Mouse (Mus musculus): ENCODE measurements at regions not wholly inside any gene's neighbourhood (a gene's known extent, or its start where the extent isn't known, plus 50 kb on each side); places are given as distances from the start of the nearest gene placed in this dataset.

DNA sequence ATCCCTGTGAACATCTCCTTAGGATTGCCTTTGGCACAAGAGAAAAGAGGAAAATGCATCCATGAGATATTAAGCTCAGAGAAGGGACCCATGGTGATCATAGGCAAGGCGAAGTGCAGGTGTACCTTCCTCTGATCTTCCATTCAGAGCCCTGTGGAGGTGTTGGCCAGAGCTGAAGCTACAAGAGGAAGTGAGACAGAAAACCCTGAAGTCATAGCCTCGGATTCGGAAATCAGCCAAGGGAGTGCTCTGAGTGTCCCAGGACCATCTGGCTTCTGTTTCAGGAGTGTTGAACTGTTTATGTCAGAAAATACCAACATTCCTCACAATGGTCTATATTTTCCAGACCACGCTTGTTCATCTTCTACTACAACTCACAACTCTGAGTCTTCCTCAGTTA lies 271.6 kb downstream of the Ccser2 start:
- 65% methylated on average over 4 of the region's 4 CpGs for WGBS
- Histone ChIP-seq H3K27me3 (replicated peaks) (no peaks in the 10 kb centered on the region), H3K36me3 (no peaks in the 10 kb centered on the region), H3K4me3 (replicated peaks) (no peak overlapping the region), H3K4me1 (no peaks in the 10 kb centered on the region), H3K4me2 (no peak overlapping the region), H3K27ac (no peak overlapping the region), H3K9me3 (no peaks in the 10 kb centered on the region), H3K9ac (no peak overlapping the region)
- ATAC-seq (ENCODE audit: insufficient read depth, low FRiP score, low read depth) = no peak

DNA sequence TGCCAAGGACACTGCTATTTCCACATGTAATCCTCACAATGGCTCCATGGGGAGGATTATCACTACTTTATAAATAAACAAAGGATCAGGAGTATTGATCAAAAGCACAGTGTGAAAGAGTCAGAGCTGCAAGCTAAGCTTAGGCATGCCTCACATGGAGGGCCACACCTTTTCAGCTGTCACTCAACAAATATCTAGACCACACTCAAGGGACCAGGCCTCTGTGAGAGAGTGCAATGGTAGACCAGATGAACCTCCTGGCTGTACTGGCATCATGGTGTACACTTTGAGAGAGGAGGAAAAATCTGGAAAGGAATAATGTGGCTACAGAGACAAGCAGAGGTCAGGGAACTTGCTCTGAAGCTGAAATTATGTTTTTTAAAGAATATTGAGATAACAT lies 276.6 kb downstream of the Ccser2 start:
- H3K4me1 ChIP-seq = no peaks in the 10 kb centered on the region
- H3K4me3 ChIP-seq (replicated peaks) = no peak overlapping the region
- H3K27ac ChIP-seq = no peak overlapping the region
- H3K36me3 ChIP-seq = no peaks in the 10 kb centered on the region
- H3K27me3 ChIP-seq (replicated peaks) = no peaks in the 10 kb centered on the region
- H3K9ac ChIP-seq = no peak overlapping the region
- no peak for ATAC-seq (ENCODE audit: insufficient read depth, low FRiP score, low read depth)
- no peaks in the 10 kb centered on the region for H3K9me3 ChIP-seq
- H3K4me2 ChIP-seq = no peak overlapping the region

DNA sequence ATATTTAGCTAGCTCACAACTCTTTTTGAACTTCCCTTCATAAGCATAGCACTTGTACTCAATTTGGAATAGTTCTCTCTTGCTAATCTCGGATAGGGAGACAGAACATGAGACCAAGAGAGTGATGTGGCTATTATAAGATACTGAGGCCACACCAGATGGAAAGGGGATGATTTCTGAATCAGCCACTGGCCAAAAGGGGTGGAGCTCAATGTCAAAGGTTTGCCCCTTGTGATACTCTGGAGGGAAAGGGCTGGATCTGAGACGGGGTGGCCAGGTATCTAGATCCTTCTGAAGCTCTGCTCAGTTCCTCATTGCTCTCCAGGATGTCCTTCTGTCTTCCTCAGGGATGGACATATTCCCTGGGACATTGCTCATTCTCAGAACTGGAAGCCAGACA lies 277.6 kb downstream of the Ccser2 start:
- H3K27me3 ChIP-seq (replicated peaks) = no peaks in the 10 kb centered on the region
- no peak overlapping the region for H3K27ac ChIP-seq
- WGBS = 74% methylated on average over 2 of the region's 2 CpGs
- peak; percentile 56; the same call in 1 of the 2 replicates for ATAC-seq (ENCODE audit: insufficient read depth, low FRiP score, low read depth)
- H3K4me2 ChIP-seq = no peak overlapping the region
- H3K4me3 ChIP-seq (replicated peaks) = no peak overlapping the region
- H3K4me1 ChIP-seq = no peaks in the 10 kb centered on the region
- no peak overlapping the region for H3K9ac ChIP-seq
- no peaks in the 10 kb centered on the region for H3K9me3 ChIP-seq
- H3K36me3 ChIP-seq = no peaks in the 10 kb centered on the region

DNA sequence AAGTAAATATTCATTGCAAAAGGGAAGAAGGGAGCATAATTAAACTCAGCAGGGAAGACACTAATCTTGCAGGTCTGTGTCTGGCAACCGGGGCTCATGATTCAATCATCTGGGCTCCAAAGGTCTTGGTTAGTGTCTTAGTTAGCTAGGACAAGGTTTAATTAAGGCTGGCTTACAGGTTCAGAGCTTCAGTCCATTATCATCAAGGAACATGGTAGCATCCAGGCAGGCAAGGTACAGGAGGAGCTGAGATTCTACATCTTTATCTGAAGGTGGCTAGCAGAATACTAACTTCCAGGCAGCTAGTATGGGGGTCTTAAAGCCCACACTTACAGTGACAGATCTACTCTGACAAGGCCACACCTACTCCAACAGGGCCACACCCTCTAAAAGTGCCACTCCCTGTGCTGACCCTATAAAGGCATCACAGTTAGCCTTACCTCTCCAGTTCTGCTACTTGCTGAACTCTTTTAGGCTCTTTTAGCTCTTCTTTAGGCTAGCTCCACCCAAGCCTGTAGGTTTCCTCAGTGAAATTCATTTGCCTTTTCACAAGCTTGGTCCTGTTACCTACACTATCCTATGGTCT lies 309.8 kb downstream of the Ccser2 start:
- Histone ChIP-seq H3K27me3 (replicated peaks) (no peaks in the 10 kb centered on the region), H3K27ac (no peak overlapping the region), H3K9me3 (no peaks in the 10 kb centered on the region), H3K36me3 (no peaks in the 10 kb centered on the region), H3K4me2 (no peak overlapping the region), H3K4me1 (no peaks in the 10 kb centered on the region), H3K4me3 (replicated peaks) (no peak overlapping the region), H3K9ac (no peak overlapping the region)
- 87% methylated on average over 1 of the region's 1 CpGs for WGBS
- ATAC-seq (ENCODE audit: insufficient read depth, low FRiP score, low read depth) = peak; percentile 31; the same call in 1 of the 2 replicates

DNA sequence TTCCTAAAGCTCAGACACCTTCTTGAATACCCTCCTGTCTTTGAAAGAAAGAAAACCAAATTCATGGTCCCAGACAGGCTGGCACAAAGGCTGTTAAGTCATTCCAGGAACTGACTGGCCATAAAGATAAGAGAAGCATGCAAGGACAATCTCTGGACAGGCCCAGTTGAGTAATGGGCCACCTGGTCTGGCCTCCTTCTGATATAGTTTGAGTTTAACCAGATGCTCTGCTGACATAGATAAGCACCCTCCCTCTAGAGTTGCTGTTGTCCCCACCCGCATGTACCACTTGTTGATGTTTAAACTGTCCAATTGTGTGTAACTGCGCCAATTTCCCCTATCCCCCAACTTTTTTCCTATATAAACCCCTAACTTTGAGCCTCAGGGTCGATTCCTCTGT lies 310.4 kb downstream of the Ccser2 start:
- 73% methylated on average over 3 of the region's 3 CpGs for WGBS
- Histone ChIP-seq H3K27me3 (replicated peaks) (no peaks in the 10 kb centered on the region), H3K36me3 (no peaks in the 10 kb centered on the region), H3K9ac (no peak overlapping the region), H3K4me2 (no peak overlapping the region), H3K4me1 (no peaks in the 10 kb centered on the region), H3K4me3 (replicated peaks) (no peak overlapping the region), H3K9me3 (no peaks in the 10 kb centered on the region), H3K27ac (no peak overlapping the region)
- ATAC-seq (ENCODE audit: insufficient read depth, low FRiP score, low read depth) = peak; percentile 88

DNA sequence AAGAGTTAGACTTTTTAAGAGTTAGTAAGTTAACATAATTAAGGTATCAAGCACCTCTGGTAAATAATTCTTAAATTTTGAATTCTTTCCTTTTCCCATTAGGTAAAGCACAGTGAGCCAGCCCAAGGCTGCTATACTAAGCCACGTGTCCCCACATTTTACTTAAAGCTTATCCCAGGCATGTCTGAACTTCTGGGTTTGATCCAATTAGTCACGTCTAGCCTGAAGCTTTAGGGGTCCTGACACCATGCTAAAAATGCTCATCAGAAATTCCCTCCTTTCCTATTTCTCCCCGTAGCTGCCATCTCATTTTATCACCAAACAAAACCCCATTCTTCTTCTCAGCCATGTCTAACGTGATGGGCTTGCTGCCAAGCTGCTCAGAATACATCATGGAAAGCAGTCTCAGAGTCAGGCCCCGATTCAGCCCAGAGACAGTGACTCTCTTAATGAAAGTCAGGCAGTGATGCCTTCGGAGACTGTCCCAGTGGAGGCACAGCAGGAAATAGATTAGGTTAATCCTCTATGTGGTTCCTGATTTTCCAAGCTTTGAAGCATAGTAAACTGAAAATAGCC lies 315.5 kb downstream of the Ccser2 start:
- H3K27me3 ChIP-seq (replicated peaks) = no peaks in the 10 kb centered on the region
- H3K4me3 ChIP-seq (replicated peaks) = no peak overlapping the region
- H3K4me2 ChIP-seq = no peak overlapping the region
- no peaks in the 10 kb centered on the region for H3K36me3 ChIP-seq
- no peaks in the 10 kb centered on the region for H3K4me1 ChIP-seq
- ATAC-seq (ENCODE audit: insufficient read depth, low FRiP score, low read depth) = no peak
- WGBS = 28% methylated on average over 6 of the region's 6 CpGs
- H3K27ac ChIP-seq = no peak overlapping the region
- no peak overlapping the region for H3K9ac ChIP-seq
- H3K9me3 ChIP-seq = no peaks in the 10 kb centered on the region

DNA sequence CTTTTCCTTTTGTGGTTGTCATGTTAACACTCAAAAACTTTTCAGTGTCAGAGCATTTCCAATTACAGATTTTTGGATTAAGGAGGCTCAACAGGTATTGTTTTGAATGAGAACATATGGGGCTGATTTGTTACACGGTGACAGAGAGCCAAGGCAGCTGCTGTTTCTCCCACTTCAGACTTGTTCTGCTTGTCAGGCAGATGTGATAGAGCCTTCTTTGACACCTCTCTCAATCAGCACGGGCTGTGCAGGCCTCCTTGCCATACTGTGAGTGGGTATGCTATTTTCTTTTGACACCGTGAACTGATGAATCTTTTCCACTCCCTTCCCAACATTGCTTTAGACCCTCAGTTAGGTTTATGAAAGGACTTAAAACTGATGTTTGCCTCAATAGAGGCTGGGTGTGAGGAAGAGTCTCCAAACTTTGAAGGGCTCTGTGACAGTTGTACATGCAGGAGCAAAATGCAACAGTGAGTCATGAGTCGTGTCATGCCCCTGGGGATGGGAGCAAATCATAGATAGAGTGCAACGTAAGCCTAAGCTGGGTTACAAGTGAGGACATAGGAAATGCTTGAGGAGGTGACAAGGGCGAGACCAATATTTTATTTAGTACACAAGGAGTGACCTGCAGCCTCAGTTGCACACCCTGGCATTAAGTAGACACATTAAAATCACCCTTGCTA lies 317.4 kb downstream of the Ccser2 start:
- Histone ChIP-seq H3K9me3 (no peaks in the 10 kb centered on the region), H3K4me2 (no peak overlapping the region), H3K27me3 (replicated peaks) (no peaks in the 10 kb centered on the region), H3K27ac (no peak overlapping the region), H3K4me3 (replicated peaks) (no peak overlapping the region), H3K36me3 (no peaks in the 10 kb centered on the region), H3K9ac (no peak overlapping the region), H3K4me1 (no peaks in the 10 kb centered on the region)
- ATAC-seq (ENCODE audit: insufficient read depth, low FRiP score, low read depth) = no peak
- WGBS = 61% methylated on average over 6 of the region's 6 CpGs

DNA sequence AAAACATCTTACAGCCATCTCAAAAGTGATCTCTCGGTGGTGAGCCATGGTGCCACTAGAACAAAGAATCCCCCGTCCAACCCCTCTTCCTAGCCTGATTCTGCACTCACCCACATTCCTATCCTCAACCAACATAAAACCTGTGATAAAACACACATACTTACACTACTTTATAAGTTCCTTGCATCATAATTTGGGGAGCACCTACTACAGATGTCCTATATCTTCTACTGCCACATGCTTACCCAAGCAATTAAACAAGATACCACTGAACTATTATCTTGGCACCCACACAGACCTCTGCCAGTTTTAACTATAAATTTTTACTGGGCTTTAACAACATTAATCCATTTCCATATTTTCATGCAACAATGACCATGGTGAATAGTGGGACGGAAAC lies 321.9 kb downstream of the Ccser2 start:
- H3K9ac ChIP-seq = no peak overlapping the region
- ATAC-seq (ENCODE audit: insufficient read depth, low FRiP score, low read depth) = no peak
- no peak overlapping the region for H3K4me3 ChIP-seq (replicated peaks)
- H3K27me3 ChIP-seq (replicated peaks) = no peaks in the 10 kb centered on the region
- 79% methylated on average over 3 of the region's 3 CpGs for WGBS
- H3K4me2 ChIP-seq = no peak overlapping the region
- H3K4me1 ChIP-seq = no peaks in the 10 kb centered on the region
- H3K27ac ChIP-seq = no peak overlapping the region
- H3K36me3 ChIP-seq = no peaks in the 10 kb centered on the region
- no peaks in the 10 kb centered on the region for H3K9me3 ChIP-seq

DNA sequence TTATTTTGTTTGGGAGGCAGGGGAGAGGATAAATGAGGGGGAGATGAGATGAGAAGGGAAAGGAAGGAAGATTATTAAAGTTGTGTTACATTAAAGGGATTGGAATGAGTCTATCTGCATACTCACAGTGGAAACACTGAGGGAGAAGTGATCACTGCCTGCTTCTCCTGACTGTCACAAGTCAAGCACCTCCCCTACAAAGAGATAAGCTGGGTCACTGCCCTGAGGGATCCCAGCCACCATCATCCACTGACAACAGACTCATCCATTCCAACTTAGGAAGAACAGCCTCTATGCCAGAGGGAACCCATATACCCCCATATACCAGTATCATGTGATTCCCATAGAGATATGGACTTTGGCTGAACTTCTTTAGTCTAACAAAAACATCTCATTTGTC lies 322.3 kb downstream of the Ccser2 start:
- Histone ChIP-seq H3K4me1 (no peaks in the 10 kb centered on the region), H3K4me2 (no peak overlapping the region), H3K27ac (no peak overlapping the region), H3K27me3 (replicated peaks) (no peaks in the 10 kb centered on the region), H3K9ac (no peak overlapping the region), H3K9me3 (no peaks in the 10 kb centered on the region), H3K4me3 (replicated peaks) (no peak overlapping the region), H3K36me3 (no peaks in the 10 kb centered on the region)
- ATAC-seq (ENCODE audit: insufficient read depth, low FRiP score, low read depth) = no peak

DNA sequence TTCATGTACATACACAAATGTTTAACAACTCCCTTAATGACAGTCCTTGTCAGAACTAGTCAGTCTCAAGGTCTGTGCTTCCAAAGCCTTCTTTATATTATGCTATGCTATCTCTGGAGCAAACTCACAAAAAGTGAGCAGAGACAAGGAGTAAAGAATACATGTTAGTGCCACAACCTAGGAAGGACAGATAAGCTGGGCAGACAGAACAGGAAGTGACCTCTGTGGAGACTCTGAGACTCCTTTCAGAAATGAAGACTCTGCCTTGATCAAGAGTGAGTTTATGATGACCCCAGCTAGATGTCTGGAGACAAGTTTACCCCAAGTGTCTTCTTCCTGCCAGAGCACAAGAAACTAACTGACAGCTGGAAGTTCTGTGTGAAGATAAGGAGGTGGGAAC lies 343.8 kb downstream of the Ccser2 start:
- no peaks in the 10 kb centered on the region for H3K9me3 ChIP-seq
- no peak overlapping the region for H3K4me3 ChIP-seq (replicated peaks)
- H3K36me3 ChIP-seq = no peaks in the 10 kb centered on the region
- H3K27me3 ChIP-seq (replicated peaks) = no peaks in the 10 kb centered on the region
- no peak overlapping the region for H3K27ac ChIP-seq
- no peak for ATAC-seq (ENCODE audit: insufficient read depth, low FRiP score, low read depth)
- no peak overlapping the region for H3K9ac ChIP-seq
- H3K4me2 ChIP-seq = no peak overlapping the region
- no peaks in the 10 kb centered on the region for H3K4me1 ChIP-seq

DNA sequence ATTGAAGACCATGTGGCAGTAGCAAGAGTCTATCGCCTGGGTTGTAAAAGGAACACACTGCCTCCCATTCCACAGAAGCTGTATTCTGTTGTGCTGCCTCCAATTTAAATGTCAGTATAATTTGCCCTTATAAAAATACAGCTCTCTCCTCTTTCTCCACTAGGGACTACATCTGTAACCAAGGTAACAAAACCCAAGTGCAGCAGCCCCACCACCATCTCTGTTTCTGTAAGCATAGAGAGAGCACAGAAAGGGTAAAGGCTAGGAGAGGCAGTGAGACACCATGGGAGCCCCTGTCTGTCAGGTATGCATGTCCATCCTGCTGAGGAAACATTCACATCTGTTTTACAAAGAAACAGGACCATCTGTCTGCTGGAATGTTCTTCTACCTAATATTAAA lies 344.4 kb downstream of the Ccser2 start:
- Histone ChIP-seq H3K36me3 (no peaks in the 10 kb centered on the region), H3K9ac (no peak overlapping the region), H3K4me3 (replicated peaks) (no peak overlapping the region), H3K27ac (no peak overlapping the region), H3K9me3 (no peaks in the 10 kb centered on the region), H3K4me1 (no peaks in the 10 kb centered on the region), H3K4me2 (no peak overlapping the region), H3K27me3 (replicated peaks) (no peaks in the 10 kb centered on the region)
- 91% methylated on average over 1 of the region's 1 CpGs for WGBS
- no peak for ATAC-seq (ENCODE audit: insufficient read depth, low FRiP score, low read depth)

DNA sequence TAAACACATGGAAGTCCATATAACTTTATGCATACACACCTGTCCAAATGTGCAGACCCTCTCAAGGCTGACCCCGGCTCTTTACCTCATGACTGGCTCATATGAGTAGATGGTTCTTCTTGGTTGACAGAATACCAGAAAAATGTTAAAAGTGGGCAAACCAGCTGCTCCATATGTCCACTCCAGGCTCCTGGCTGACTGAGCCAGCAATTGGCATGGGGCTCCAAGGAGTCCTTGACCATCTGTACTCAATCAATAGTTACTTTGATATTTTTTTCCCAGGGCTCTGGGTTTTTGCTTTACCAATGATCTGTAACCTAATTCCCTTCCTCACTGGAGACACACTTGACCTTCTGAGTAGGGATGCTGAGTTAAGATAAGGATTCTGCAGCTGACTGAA lies 345.5 kb downstream of the Ccser2 start:
- H3K9me3 ChIP-seq = no peaks in the 10 kb centered on the region
- H3K27ac ChIP-seq = no peak overlapping the region
- no peaks in the 10 kb centered on the region for H3K36me3 ChIP-seq
- H3K4me2 ChIP-seq = no peak overlapping the region
- no peaks in the 10 kb centered on the region for H3K4me1 ChIP-seq
- no peaks in the 10 kb centered on the region for H3K27me3 ChIP-seq (replicated peaks)
- 86% methylated on average over 1 of the region's 1 CpGs for WGBS
- H3K4me3 ChIP-seq (replicated peaks) = no peak overlapping the region
- ATAC-seq (ENCODE audit: insufficient read depth, low FRiP score, low read depth) = no peak
- H3K9ac ChIP-seq = no peak overlapping the region

Data from stomach, embryonic 15.5 days (tissue).